Mouse (Mus musculus) E14TG2a.4 (cell line): ENCODE measurements at regions not wholly inside any gene's neighbourhood (a gene's known extent, or its start where the extent isn't known, plus 50 kb on each side); places are given as distances from the start of the nearest gene placed in this dataset.

Experiments used
- CTCF ChIP-seq: conservative IDR thresholded peaks from 2 replicates; pipeline ENCODE4 v1.5.1; 2014; ENCODE audit warnings: low read length
- NANOG ChIP-seq: IDR thresholded peaks from 2 replicates; pipeline ENCODE4 v1.6.1; 2014; ENCODE audit warnings: borderline replicate concordance, low read length, mixed read lengths
- POU5F1 ChIP-seq: IDR thresholded peaks from 2 replicates; pipeline ENCODE4 v1.6.1; 2014; ENCODE audit warnings: low read length, borderline replicate concordance

DNA sequence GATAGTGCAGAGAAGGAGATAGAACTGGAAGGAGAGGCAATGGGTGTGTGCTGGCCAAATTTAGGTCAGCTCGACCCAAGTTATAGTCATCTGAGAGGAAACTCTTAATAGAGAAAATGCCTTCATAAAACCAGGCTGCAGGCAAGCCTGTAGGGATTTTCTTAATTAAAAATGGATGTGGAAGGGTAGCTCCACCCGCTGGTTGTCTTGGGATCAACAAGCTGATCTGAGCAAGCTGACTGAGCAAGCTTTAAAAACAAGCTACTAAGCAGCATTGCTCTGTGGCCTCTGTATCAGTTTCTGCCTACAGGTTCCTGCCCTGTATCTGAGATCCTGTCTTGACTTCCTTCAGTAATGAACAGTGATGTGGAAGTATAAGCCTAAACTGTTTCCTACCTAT is 275.8 kb upstream of the Slc7a14 start:
- TF ChIP-seq CTCF (peak; percentile 28; the same call in 1 of the 2 replicates), POU5F1 (no peak), NANOG (no peak)
